Mouse (Mus musculus): ENCODE measurements around the gene Oasl1.
"Not testable (repeated sequence)": the region's sequence is repeated elsewhere in the genome, so short reads cannot be mapped to it uniquely, and the experiment has no call there.

Oasl1 gene

DNA sequence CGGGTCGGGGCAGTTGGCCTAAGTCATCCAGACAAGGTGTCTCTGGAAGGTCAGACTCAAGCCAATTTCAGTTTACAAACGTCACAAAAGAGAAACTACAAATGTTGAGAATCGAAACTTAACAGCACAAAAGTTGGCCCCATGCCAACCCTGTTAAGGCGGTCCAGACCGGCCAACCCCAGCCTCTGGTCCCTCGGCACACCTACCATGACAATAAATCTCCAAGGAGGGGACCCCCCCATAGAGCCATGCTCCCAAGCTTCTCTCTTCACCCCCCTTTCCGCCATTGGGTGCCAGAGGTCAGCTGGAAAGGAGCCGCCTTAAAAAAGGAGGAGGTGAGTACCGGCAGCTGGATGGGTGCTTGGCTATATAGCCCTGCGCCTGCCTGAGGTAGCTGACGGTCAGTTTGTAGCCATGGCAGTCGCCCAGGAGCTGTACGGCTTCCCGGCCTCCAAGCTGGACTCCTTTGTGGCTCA lies at the start of gene Oasl1:
TSS of gene Oasl1 (plus strand) at position 243 of the 476 bp plus-strand sequence.
- peak; percentile 48 for DNase-seq (ENCODE audit: low spot score)

- DNase-seq (ENCODE audit: low spot score), result no peak
Observed at GRCm38 (mm10) chr5:114875858-114876257, 47.2 kb upstream of the Oasl1 start.

GRCm38 (mm10) chr5:114876331-114876730 lies 46.7 kb upstream of the Oasl1 start:
- no peak for DNase-seq (ENCODE audit: low spot score)

DNA sequence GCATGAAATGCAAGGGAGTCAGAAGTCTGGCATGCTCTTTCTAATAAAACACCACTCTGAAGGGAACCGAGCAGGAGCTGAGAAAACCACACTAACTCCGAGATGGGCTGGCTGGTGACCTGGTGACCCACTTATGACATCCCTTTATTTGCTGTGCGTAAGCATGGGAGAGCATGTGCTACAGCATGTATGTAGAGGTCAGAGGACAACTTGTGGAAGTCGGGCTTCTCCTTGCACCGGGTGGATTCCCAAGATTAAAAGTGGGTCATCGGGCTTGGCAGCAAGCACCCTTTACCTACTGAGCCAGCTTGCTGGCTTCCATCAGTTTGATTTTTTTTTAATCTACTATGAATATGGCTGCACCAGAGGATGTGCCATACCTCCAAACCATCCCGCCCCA lies 45.6 kb upstream of the Oasl1 start:
- no peak for DNase-seq (ENCODE audit: low spot score)

DNA sequence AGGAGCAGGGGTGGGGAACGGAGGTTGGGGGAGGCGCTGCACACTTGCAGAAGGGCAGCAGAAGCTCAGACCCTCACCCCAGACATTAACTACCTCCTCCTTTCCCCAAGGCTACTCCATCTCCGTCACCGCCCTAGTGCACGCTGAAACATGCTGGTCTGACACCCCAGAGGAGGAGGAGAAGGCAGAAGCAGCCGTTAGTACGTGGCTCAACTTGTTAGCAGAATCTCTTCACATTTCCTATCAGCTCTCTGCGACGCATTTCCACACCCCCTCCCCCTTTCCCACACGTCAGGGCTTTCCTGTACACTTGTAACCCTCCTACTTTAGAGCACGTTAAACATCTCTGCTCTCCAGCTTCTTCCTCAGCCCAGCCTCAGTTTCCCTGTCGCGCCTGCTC lies 43.6 kb upstream of the Oasl1 start:
- DNase-seq (ENCODE audit: low spot score), result no peak

GRCm38 (mm10) chr5:114882319-114882718 lies 40.7 kb upstream of the Oasl1 start:
- DNase-seq (ENCODE audit: low spot score), result not testable (repeated sequence)

- DNase-seq (ENCODE audit: low spot score), result no peak
Observed at GRCm38 (mm10) chr5:114883022-114883421, 40.0 kb upstream of the Oasl1 start.

DNA sequence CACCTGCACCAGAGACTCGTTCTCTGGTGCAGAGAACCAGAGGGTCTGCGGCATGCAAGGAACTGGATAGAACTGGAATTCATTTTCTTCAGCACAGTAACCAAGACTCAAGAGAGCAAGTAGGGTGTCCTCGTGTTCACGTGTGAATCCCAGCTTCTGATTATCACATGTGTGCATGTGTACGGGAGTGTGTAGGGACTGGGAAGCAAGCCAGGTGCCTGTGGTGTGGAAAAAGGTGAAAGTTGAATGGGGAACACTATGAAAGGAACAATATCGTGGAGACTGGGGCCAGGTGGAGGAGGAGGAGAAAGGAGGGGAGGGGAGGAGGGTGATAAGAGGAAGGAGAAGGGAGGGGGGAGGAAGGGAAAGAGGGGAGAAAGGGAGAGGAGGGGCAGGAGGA lies 36.2 kb upstream of the Oasl1 start:
- no peak for DNase-seq (ENCODE audit: low spot score)

DNA sequence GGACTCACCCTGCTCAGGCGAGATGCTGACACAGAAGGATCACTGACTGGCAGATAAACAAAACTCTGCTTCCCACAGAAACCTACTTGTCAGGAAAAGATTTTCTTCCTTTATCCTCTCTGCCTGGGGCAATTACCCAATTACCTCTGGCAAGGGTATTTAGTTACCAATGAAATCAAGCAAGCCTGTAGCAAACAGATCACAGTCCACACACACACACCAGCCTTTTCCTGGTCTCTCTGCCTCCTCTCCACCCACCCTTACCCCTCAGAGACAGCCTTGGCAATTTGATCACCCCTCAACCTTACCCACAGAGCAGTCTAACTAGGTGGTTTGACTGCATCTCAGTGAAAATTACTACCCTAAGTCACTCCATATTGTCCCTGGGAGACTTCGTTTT lies 34.0 kb upstream of the Oasl1 start:
- DNase-seq (ENCODE audit: low spot score), result no peak

DNA sequence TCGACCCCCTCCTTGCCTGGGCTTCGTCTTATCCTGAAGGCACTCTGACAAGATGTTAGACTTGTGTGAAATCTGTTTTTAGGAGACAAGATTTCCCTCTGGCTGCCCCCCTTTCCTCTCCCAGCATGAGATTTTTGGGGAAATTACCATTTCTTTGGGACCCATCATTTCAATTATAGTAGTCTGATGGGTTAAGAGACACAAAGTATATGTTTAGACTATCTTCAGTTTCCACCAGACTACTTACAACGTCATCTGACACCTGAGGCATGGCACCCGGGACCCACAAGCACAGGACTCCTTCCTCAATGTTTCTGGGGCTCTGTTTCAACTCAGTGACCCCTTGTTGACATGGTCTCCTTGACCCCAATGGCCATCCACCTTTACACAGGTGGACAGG lies 27.5 kb upstream of the Oasl1 start:
- no peak for DNase-seq (ENCODE audit: low spot score)

DNA sequence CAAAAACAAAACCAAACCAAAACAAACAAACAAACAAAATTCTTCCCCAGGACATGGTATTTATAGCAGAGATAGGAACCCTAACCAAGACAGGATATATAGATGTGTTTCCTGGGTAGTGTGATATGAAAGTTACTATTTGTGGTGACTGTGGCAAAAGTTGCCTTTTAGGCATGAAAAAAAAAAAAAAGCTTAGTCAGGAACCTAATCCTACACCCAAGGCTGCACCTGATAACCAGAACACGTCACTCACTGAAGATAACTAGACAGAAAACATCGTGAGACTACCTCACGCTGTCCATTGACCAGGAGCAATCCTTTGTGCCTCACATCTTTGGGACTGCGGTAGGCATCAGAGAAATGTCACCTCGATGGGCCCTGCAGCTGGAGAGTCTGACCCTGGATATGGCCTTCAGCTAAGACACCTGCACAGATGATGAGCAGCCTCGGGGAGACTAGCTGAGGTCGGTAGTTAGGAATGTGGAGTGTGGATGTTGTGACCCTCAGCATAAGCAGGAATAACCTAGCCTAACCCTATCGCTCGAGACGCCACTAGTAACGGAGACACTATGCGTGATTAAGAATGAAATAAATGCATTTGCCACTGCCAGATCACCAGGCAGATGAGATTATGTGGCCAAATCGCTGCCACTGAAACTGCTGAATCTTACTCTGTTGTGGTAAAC lies 26.2 kb upstream of the Oasl1 start, which contains the start of gene Oasl2:
TSS of gene Oasl2 (plus strand) at position 249 of the 686 bp plus-strand sequence.
- no peak for DNase-seq (ENCODE audit: low spot score)

DNA sequence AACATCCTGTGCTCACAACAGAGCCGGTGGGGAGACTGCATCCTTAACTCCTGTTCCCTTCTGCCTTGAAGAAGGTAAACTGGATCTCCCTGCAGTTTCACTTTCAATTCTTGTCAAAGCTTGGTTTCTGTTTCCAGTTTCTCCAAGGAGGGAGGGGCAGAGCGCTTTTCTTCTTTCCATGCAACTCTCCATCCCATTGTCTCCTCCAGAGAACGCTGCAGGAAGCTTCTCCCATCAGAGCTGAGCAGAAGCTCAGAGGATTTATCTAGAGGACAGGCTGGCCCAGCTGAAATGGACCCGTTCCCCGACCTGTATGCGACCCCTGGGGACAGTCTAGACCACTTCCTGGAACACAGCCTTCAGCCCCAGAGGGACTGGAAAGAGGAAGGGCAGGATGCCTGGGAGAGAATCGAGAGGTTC lies 25.7 kb upstream of the Oasl1 start:
- DNase-seq (ENCODE audit: low spot score), result peak; percentile 26

GRCm38 (mm10) chr5:114898857-114899256 lies 24.2 kb upstream of the Oasl1 start:
- DNase-seq (ENCODE audit: low spot score), result no peak

DNA sequence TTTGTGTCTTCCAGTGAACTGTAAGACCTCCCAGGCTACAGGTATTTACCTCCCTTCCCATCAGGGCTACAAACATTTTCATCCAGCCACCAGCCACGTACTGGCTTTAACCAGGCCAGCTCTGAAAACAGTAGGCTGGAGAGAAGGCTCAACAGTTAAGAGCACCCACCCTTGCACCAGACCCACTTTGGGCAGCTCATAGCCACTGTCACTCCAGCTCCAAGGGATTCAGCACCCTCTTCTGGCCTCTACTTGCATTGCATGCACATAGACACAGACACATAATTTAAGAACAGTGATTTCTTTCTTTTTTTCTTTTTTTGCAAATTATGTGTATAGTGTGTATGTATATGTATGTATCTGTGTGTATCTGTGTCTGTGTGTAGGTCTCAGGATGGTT lies 20.6 kb upstream of the Oasl1 start:
- DNase-seq (ENCODE audit: low spot score), result peak; percentile 29

- no peak for DNase-seq (ENCODE audit: low spot score)
Observed at GRCm38 (mm10) chr5:114908598-114909305, 14.3 kb upstream of the Oasl1 start.

- DNase-seq (ENCODE audit: low spot score), result no peak
Observed at GRCm38 (mm10) chr5:114913686-114914085, 9.4 kb upstream of the Oasl1 start.

DNA sequence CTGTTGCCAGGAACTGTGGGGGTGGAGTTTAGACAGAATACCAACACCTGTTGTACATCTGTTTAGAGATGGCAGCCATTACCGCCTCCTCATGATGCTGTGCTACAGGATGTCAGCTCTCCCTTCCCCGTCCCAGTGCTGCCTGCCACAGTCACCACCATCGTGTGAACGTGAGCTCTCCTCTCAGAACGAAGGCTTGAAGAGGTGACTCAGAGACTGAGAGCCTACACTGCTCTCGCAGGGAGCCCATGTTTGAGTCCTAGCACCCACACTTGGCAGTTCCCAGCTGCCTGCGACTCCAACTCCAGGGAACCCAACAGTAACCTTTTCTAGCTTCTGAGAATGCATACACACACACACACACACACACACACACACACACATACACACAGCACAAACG lies 8.2 kb upstream of the Oasl1 start:
- DNase-seq (ENCODE audit: low spot score), result no peak

GRCm38 (mm10) chr5:114915854-114916253 lies 7.2 kb upstream of the Oasl1 start:
- DNase-seq (ENCODE audit: low spot score), result no peak

GRCm38 (mm10) chr5:114916777-114917176 lies 6.3 kb upstream of the Oasl1 start:
- no peak for DNase-seq (ENCODE audit: low spot score)

GRCm38 (mm10) chr5:114917357-114917756 lies 5.7 kb upstream of the Oasl1 start:
- DNase-seq (ENCODE audit: low spot score), result not testable (repeated sequence)

GRCm38 (mm10) chr5:114921551-114922365 lies 1.3 kb upstream of the Oasl1 start:
- DNase-seq (ENCODE audit: low spot score), result no peak

GRCm38 (mm10) chr5:114922366-114922731 lies 691 bp upstream of the Oasl1 start:
- DNase-seq (ENCODE audit: low spot score), result no peak
